20 mouse cellular contexts compared by ENCODE assay signal in the genomic region with DNA sequence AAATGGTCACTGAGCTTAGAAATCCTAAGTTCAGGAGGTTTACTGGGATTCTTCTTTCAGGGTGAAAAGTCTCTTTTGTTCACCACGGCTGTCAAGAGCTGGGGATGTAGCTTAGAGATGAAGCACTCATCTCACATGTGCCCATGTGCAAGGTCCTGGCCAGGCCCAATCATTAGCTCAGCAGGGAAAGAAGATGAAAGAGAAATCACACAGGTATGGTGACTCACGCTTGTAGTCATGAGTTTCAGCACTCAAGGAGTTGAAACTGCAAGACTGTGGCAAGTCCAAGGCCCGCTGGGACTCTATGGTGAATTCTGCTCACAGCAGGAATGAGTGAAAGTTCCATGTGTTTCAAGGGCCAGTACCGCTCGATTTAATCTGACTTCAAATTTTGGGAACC.
"Had no signal": no experiment of that assay in that cellular context is flagged by ENCODE, and none has a peak within 500 bp of the region (broad histone marks: within the 10 kb centered on the region; RNA-seq: fewer than 3 reads in every experiment).

No protein-coding gene starts in this region.

- H3K4me1 ChIP-seq: limb, embryonic 12.5 days; limb, embryonic 15.5 days; midbrain, embryonic 13.5 days had no signal

- ATAC-seq: liver, postnatal 0 days; lung, postnatal 0 days; midbrain, embryonic 13.5 days; midbrain, embryonic 16.5 days had no signal

- H3K27me3 ChIP-seq: limb, embryonic 12.5 days; limb, embryonic 15.5 days; midbrain, embryonic 13.5 days; neural tube, embryonic 13.5 days had no signal

- H3K27ac ChIP-seq: kidney, postnatal 0 days; limb, embryonic 12.5 days; limb, embryonic 15.5 days; liver, embryonic 14.5 days; macrophage; midbrain, embryonic 13.5 days; neural tube, embryonic 13.5 days had no signal

- DNase-seq: kidney, postnatal 25 days; left cerebral cortex, postnatal 4 days; liver, postnatal 0 days; lung, embryonic 14.5 days; retina, postnatal 1 day; right cerebral cortex, postnatal 25 days; thymus, adult 2 months; thymus, postnatal 14 days; thymus, postnatal 4 days had no signal

- H3K4me3 ChIP-seq: limb, embryonic 12.5 days; limb, embryonic 15.5 days; midbrain, embryonic 13.5 days; myocyte; neural tube, embryonic 13.5 days had no signal

- H3K4me2 ChIP-seq: limb, embryonic 12.5 days; limb, embryonic 15.5 days; liver, embryonic 11.5 days; lung, embryonic 14.5 days; midbrain, embryonic 13.5 days; neural tube, embryonic 13.5 days had no signal

- H3K9ac ChIP-seq: limb, embryonic 12.5 days; limb, embryonic 15.5 days; liver, embryonic 14.5 days; liver, postnatal 0 days; lung, embryonic 14.5 days; midbrain, embryonic 13.5 days; neural tube, embryonic 13.5 days had no signal

- H3K9me3 ChIP-seq: limb, embryonic 12.5 days; limb, embryonic 15.5 days; midbrain, embryonic 13.5 days; neural tube, embryonic 13.5 days had no signal
